Mouse (Mus musculus): ENCODE measurements around the gene Mrvi1.
"Not testable (repeated sequence)": the region's sequence is repeated elsewhere in the genome, so short reads cannot be mapped to it uniquely, and the experiment has no call there.

Mrvi1 gene

GRCm38 (mm10) chr7:110941116-110941521 is 41.1 kb downstream of the Mrvi1 start:
- no peak for DNase-seq (ENCODE audit: low read depth, low spot score)

GRCm38 (mm10) chr7:110935815-110936762 is 46.2 kb downstream of the Mrvi1 start:
- no peak for DNase-seq (ENCODE audit: low read depth, low spot score)

GRCm38 (mm10) chr7:110933999-110934398 is 48.3 kb downstream of the Mrvi1 start:
- DNase-seq (ENCODE audit: low read depth, low spot score), result no peak

- DNase-seq (ENCODE audit: low read depth, low spot score), result no peak
Observed at GRCm38 (mm10) chr7:110933329-110933728, 48.9 kb downstream of the Mrvi1 start.

- peak; percentile 34 for DNase-seq (ENCODE audit: low read depth, low spot score)
Observed at GRCm38 (mm10) chr7:110930118-110930854, 52.0 kb downstream of the Mrvi1 start.

DNA sequence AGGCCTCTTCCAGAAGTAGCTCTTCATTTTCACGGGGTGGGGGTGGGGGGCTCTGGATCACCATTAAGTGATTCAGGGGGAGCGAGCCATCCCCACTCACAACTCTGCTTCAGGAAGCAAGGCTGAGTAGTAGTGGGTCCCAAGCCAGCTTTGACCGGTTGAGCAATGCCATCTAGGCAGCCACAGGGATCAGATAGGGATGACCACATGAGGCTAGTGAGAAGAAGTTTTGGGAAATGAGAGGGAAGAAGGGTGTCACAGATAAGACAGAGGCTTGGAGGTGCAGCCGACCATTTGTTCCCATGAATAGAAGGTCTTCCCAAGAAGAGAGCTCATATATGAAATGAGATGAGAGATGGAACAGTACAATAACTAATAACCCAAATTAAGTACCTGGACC is 55.7 kb downstream of the Mrvi1 start:
- DNase-seq (ENCODE audit: low read depth, low spot score), result no peak

- DNase-seq (ENCODE audit: low read depth, low spot score), result no peak
Observed at GRCm38 (mm10) chr7:110920331-110921261, 61.7 kb downstream of the Mrvi1 start.

DNA sequence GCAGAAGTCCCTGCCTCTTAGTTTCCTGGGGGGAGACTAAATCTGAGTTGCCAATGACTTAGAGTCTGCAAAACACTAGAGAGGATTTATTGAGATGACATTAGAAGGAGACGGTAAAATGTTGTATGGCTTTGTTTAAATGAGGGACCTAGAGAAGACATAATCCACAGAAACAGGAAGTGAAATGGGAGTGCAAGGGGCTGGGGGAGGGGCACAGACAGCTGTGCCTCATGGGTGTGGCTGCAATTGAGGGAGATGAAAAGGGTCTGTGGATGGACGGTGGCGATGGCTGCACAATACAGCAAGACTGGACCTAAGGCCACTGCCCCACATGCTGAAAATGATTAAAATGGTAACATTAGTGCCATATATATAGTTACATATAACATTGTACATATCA is 62.5 kb downstream of the Mrvi1 start:
- DNase-seq (ENCODE audit: low read depth, low spot score), result no peak

GRCm38 (mm10) chr7:110915913-110916312 is 66.3 kb downstream of the Mrvi1 start:
- DNase-seq (ENCODE audit: low read depth, low spot score), result no peak

DNA sequence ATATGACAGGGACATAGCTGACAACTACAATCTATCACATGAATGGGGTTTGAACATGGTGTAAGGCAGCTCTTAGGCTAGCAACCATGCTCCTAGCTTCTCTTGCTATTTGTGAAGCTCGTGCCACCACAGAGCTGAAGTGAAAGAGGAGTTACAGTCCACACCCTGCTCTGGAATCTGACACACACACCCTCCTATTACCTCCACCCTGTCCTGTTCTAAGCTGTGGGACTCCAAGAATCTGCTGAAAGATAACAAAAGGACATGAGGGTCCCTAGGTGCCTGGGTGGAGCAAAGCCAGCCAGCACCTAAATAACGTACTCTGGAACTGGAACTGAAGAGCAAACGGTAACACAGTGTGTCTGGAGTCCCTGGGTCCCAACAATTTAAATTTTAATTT is 67.7 kb downstream of the Mrvi1 start:
- no peak for DNase-seq (ENCODE audit: low read depth, low spot score)

DNA sequence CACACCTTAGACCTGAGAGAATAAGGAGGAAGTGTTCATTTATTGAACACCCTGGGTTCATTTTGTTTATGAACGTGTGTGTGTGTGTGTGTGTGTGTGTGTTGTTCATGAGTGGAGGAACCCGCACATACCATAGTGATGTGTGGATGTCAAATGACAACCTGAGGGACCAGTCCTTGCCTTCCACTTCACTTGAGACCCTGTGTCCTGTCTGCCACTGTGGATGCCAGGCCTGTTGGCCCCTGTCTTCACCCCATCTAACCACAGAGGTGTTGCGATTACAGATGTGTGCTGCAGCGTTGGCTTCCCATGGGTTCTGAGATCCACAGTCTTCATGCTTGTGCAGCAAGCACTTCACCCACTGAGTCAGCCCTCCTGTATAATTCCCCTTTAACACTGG is 68.5 kb downstream of the Mrvi1 start:
- DNase-seq (ENCODE audit: low read depth, low spot score), result no peak

- DNase-seq (ENCODE audit: low read depth, low spot score), result no peak
Observed at GRCm38 (mm10) chr7:110908209-110909144, 73.8 kb downstream of the Mrvi1 start.

- DNase-seq (ENCODE audit: low read depth, low spot score), result no peak
Observed at GRCm38 (mm10) chr7:110906566-110906965, 75.7 kb downstream of the Mrvi1 start.

GRCm38 (mm10) chr7:110903226-110903625 is 79.0 kb downstream of the Mrvi1 start:
- DNase-seq (ENCODE audit: low read depth, low spot score), result no peak

- DNase-seq (ENCODE audit: low read depth, low spot score), result no peak
Observed at GRCm38 (mm10) chr7:110897202-110897601, 85.1 kb downstream of the Mrvi1 start.

DNA sequence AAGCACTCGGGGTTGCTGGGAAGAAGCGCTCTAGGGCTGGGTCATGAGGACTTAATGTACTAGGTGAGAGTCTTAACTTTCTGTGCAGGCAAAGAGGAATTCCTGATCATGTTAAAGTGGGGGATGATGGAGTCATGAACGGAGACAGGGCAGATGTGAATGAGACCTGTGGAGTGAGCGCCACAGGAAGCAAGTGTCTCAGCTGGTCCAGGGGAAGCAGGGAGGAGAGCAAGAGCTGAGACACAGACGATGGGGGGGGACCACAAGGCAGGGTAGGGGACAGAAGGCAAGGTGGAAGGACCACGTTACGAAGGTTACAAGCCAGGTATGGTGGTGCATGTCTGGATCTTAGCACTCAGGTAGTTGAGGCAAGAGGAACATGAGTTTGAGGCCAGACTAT is 85.8 kb downstream of the Mrvi1 start:
- DNase-seq (ENCODE audit: low read depth, low spot score), result no peak

DNA sequence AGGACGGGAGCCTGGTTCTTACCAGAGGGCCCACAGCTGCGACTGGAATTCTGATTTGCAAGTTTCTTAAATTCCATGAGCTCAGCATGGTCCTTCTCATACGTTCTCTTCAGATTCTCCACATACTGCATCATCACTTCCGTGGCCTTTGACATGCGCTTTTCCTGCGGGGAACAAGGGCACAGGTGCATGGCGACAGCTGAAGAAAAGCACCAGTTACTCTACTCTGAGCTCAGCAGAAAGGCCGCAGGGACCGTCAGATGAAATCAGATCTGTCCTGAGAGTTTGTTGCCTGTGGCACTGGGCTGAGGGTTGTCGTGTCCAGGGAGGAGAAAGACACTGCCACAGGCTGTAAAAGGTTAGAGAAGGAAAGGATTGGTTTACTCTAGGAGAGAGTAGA is 86.5 kb downstream of the Mrvi1 start:
- not testable (repeated sequence) for DNase-seq (ENCODE audit: low read depth, low spot score)

DNA sequence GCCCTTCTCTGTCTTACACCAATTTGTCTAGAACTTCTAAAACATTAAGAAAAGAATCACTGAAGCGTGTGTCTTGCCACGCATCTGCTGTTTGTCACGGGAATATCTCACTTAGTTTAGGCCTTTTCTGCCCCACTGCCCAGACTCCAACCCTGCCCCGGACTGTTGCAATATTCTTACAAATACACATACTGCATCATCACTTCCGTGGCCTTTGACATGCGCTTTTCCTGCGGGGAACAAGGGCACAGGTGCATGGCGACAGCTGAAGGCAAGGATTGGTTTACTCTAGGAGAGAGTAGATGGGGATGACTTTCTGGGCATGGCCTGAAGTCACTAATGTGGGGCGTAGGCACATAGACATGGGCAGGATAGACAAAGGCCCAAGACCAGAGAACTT is 87.6 kb downstream of the Mrvi1 start:
- DNase-seq (ENCODE audit: low read depth, low spot score), result no peak

- no peak for DNase-seq (ENCODE audit: low read depth, low spot score)
Observed at GRCm38 (mm10) chr7:110893943-110894610, 88.2 kb downstream of the Mrvi1 start.

- DNase-seq (ENCODE audit: low read depth, low spot score), result no peak
Observed at GRCm38 (mm10) chr7:110891501-110891986, 90.7 kb downstream of the Mrvi1 start.
